Mouse (Mus musculus): ENCODE data around the gene Shb.

DNA sequence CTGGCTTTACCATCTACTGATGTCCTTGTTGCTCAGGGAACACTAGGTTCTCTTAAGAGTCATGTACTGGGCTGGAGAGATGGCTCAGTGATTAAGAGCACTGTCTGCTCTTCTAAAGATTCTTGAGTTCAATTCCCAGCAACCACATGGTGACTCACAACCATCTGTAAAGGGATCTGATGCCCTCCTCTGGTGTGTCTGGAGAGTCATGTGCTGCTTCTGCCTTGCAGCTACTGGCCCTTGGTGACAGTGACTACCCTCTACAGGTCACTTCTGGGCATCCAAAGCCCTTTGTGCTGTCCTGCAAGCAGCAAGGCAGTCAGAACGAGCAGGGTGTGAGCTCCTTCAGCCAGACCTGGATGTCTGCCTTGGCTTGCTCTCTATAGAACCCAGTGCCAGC is 90.5 kb downstream of the Shb start:
- TF ChIP-seq CTCF (IDR thresholded peaks at IDR 0.05; ENCODE audit: low read depth) (no peak), EP300 (IDR thresholded peaks at IDR 0.05; ENCODE audit: low read depth) (no peak)

Data from heart, postnatal 0 days (tissue).